Mouse (Mus musculus): Measurements from ENCODE around the gene Dlec1. TPM values are rescaled to one million over a fixed set of nuclear protein-coding genes. Genes with fewer than 3 reads are reported as not detected.
A peak's percentile ranks its signal among the peaks of the same experiment; 100 is the strongest.

Gene Dlec1
- polyA plus RNA-seq, 1 experiment from 2014 or later = 0.02 TPM

DNA sequence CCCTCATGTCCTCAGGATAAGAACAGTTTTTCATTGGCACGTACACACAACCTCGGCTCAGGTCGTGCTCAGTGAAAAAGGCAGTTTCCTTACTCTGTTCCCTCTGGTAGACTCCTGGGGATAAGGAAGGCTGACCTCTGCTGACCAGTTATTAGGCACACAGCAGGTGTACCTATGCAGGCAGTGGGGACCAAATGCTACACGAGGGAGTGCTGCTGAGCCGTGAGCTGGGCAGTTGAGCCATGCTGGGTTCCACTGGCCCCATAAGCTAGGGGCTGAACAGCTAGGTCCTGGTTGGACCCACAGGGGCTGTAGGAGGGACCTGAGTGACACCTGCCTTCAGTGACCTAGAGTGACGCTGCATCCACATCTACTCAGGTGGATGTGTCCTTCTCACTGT lies 43.4 kb downstream of the Dlec1 start:
- H3K9me3 ChIP-seq (replicated peaks; ENCODE audit: control insufficient read depth, low read length) = no peaks in the 10 kb centered on the region
- H3K27ac ChIP-seq (ENCODE audit: low read length) = no peak overlapping the region
- H3K4me3 ChIP-seq (ENCODE audit: low read depth, low read length) = no peak overlapping the region
- H3K4me1 ChIP-seq (ENCODE audit: control insufficient read depth, low read depth, low read length) = no peaks in the 10 kb centered on the region
- H3K27me3 ChIP-seq (ENCODE audit: control insufficient read depth, insufficient read depth, low read depth, low read length) = no peaks in the 10 kb centered on the region
- no peak overlapping the region for H3K4me2 ChIP-seq (ENCODE audit: low read depth, low read length)
- no peaks in the 10 kb centered on the region for H3K36me3 ChIP-seq (ENCODE audit: control insufficient read depth, insufficient read depth)
- WGBS (ENCODE audit: insufficient replicate concordance) = 57% methylated on average over 6 of the region's 6 CpGs
- no peak overlapping the region for H3K9ac ChIP-seq (ENCODE audit: low read depth, low read length)
- ATAC-seq (ENCODE audit: low read depth) = no peak

DNA sequence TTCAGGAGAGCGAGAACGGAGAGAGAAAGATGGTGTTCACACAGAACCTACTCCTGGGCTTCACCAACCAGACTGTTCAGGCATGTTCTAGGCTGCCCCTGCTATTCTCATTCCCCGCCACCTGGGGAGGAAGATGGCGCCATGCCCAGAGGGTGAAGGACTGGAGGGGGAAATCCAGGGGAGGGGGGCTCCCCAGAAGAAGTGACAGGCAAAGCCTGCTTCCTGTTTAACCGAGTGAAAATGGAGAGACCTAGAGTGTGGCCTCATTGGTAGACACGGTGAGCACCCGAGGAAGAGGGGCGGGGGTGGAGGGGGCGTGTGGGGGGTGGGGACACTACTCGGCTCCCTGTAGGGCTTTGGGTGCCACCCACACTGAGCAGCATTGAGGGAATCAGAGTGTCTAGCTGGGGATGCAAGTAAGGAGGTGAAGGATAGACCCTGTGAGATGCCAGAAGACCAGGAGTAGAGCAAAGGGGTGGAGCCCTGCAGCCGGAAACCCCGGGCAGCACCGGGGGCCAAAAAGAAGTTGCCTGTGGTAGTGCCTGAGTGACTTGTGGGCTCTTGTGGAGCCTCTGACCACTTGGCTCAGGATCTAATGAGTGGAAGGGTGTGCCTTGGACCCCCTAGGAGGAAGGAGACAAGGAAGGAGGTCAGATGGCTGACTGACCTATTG lies 44.0 kb downstream of the Dlec1 start:
- no peaks in the 10 kb centered on the region for H3K9me3 ChIP-seq (replicated peaks; ENCODE audit: control insufficient read depth, low read length)
- no peak overlapping the region for H3K27ac ChIP-seq (ENCODE audit: low read length)
- 53% methylated on average over 13 of the region's 13 CpGs for WGBS (ENCODE audit: insufficient replicate concordance)
- H3K4me1 ChIP-seq (ENCODE audit: control insufficient read depth, low read depth, low read length) = no peaks in the 10 kb centered on the region
- H3K4me2 ChIP-seq (ENCODE audit: low read depth, low read length) = no peak overlapping the region
- H3K27me3 ChIP-seq (ENCODE audit: control insufficient read depth, insufficient read depth, low read depth, low read length) = no peaks in the 10 kb centered on the region
- no peak for ATAC-seq (ENCODE audit: low read depth)
- no peak overlapping the region for H3K9ac ChIP-seq (ENCODE audit: low read depth, low read length)
- no peaks in the 10 kb centered on the region for H3K36me3 ChIP-seq (ENCODE audit: control insufficient read depth, insufficient read depth)
- no peak overlapping the region for H3K4me3 ChIP-seq (ENCODE audit: low read depth, low read length)

DNA sequence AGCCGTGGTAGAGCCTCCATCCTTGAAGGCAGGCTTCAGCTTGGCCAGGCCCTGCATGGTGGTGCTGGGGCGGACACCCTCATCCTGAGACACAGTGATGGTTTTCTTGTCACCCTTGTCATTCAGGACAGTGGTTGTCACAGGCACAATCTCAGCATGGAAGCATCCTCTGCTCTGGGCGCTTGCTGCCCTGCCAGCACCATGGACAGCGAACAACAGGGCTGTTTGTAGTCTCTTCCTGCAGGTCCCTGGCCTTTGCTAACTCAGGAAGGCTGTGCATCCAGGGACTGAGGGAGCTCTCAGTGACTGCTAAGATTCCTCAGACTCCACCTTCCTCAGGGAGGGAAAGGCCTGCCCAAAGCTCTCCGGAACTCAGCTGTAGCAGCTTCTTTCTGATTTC lies 47.3 kb downstream of the Dlec1 start:
- H3K36me3 ChIP-seq (ENCODE audit: control insufficient read depth, insufficient read depth) = no peaks in the 10 kb centered on the region
- ATAC-seq (ENCODE audit: low read depth) = no peak
- no peak overlapping the region for H3K4me2 ChIP-seq (ENCODE audit: low read depth, low read length)
- 18% methylated on average over 5 of the region's 5 CpGs for WGBS (ENCODE audit: insufficient replicate concordance)
- H3K9ac ChIP-seq (ENCODE audit: low read depth, low read length) = no peak overlapping the region
- no peaks in the 10 kb centered on the region for H3K4me1 ChIP-seq (ENCODE audit: control insufficient read depth, low read depth, low read length)
- H3K4me3 ChIP-seq (ENCODE audit: low read depth, low read length) = no peak overlapping the region
- no peak overlapping the region for H3K27ac ChIP-seq (ENCODE audit: low read length)
- H3K9me3 ChIP-seq (replicated peaks; ENCODE audit: control insufficient read depth, low read length) = no peaks in the 10 kb centered on the region
- no peaks in the 10 kb centered on the region for H3K27me3 ChIP-seq (ENCODE audit: control insufficient read depth, insufficient read depth, low read depth, low read length)

DNA sequence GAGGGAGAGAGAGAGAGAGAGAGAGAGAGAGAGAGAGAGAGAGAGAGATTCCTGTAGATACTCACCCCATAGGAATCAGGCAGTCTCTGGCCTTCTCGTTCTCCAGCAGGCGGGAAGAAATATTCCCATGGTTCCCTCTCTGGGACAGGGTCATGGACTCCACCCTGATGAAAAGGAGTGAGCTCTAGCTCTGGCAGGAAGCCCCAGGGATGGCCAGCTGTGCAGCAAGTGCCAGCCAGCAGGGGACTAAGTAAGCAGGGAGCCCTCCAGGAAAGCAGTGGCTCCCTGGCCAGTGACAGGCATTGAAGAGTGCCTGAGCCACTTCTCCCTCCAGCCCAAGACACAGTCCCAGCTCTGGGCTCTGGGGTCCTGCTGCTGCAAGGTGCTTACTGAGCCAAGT lies 49.5 kb downstream of the Dlec1 start:
- H3K9me3 ChIP-seq (replicated peaks; ENCODE audit: control insufficient read depth, low read length) = no peaks in the 10 kb centered on the region
- H3K4me1 ChIP-seq (ENCODE audit: control insufficient read depth, low read depth, low read length) = no peaks in the 10 kb centered on the region
- peaks cover 8% of the 10 kb centered on the region for H3K27me3 ChIP-seq (ENCODE audit: control insufficient read depth, insufficient read depth, low read depth, low read length)
- no peak overlapping the region for H3K4me3 ChIP-seq (ENCODE audit: low read depth, low read length)
- ATAC-seq (ENCODE audit: low read depth) = no peak
- no peak overlapping the region for H3K9ac ChIP-seq (ENCODE audit: low read depth, low read length)
- no peak overlapping the region for H3K4me2 ChIP-seq (ENCODE audit: low read depth, low read length)
- no peak overlapping the region for H3K27ac ChIP-seq (ENCODE audit: low read length)
- no peaks in the 10 kb centered on the region for H3K36me3 ChIP-seq (ENCODE audit: control insufficient read depth, insufficient read depth)
- WGBS (ENCODE audit: insufficient replicate concordance) = 85% methylated on average over 2 of the region's 2 CpGs

DNA sequence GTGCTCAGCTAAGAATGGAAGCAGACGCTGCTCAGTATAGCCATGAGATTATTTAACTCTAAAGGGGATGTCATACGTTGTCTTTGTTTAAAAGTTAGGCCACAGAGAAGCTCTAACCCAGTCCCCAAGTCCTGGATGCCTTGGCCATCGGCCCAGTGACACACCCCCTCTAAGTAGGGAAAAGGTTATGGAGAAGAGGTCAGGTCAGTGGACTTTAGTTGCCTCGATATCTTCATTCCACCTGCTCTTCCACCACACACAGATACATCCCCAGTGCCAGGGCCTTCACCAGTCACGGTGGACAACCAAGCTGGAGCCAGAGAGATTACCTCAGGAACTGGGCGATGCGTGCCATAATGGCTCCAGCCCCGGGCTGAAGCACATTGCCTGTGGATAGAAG lies 53.1 kb downstream of the Dlec1 start:
- Histone ChIP-seq H3K9ac (ENCODE audit: low read depth, low read length) (no peak overlapping the region), H3K4me3 (ENCODE audit: low read depth, low read length) (0 out of 2 replicates have a peak overlapping the region, but pooled peaks have one; percentile 52), H3K27me3 (ENCODE audit: control insufficient read depth, insufficient read depth, low read depth, low read length) (peaks cover 10% of the 10 kb centered on the region), H3K36me3 (ENCODE audit: control insufficient read depth, insufficient read depth) (no peaks in the 10 kb centered on the region), H3K4me2 (ENCODE audit: low read depth, low read length) (peak overlapping the region; percentile 50; the same call in 1 of the 2 replicates), H3K27ac (ENCODE audit: low read length) (no peak overlapping the region), H3K4me1 (ENCODE audit: control insufficient read depth, low read depth, low read length) (no peaks in the 10 kb centered on the region; the same call in 1 of the 2 replicates), H3K9me3 (replicated peaks; ENCODE audit: control insufficient read depth, low read length) (no peaks in the 10 kb centered on the region)
- ATAC-seq (ENCODE audit: low read depth) = no peak
- 50% methylated on average over 8 of the region's 8 CpGs for WGBS (ENCODE audit: insufficient replicate concordance)

DNA sequence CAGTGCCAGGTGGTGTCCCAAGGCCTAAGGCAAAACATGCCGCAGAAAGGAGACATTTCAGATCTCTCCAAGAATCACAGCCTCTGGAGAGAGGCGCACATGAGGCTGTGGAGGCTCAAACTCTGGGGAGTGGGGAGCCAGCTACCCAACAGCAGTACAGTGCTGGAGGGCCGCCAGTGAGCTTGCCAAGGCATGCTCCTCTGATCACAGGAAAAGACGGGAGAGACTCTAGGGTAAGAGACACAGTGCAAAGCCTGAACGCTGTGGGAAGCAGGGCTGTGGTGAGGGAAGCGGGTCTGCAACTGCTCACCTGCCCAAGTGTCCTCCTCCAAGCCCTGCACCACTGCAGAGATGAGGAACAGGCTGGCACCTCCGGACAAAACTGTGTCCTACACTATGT lies 53.5 kb downstream of the Dlec1 start:
- Histone ChIP-seq H3K36me3 (ENCODE audit: control insufficient read depth, insufficient read depth) (no peaks in the 10 kb centered on the region), H3K9ac (ENCODE audit: low read depth, low read length) (no peak overlapping the region), H3K4me3 (ENCODE audit: low read depth, low read length) (peak overlapping the region; percentile 52), H3K9me3 (replicated peaks; ENCODE audit: control insufficient read depth, low read length) (no peaks in the 10 kb centered on the region), H3K27ac (ENCODE audit: low read length) (no peak overlapping the region), H3K4me2 (ENCODE audit: low read depth, low read length) (peak overlapping the region; percentile 50), H3K4me1 (ENCODE audit: control insufficient read depth, low read depth, low read length) (no peaks in the 10 kb centered on the region; the same call in 1 of the 2 replicates), H3K27me3 (ENCODE audit: control insufficient read depth, insufficient read depth, low read depth, low read length) (peaks cover 10% of the 10 kb centered on the region)
- ATAC-seq (ENCODE audit: low read depth) = no peak
- WGBS (ENCODE audit: insufficient replicate concordance) = 33% methylated on average over 7 of the region's 7 CpGs

DNA sequence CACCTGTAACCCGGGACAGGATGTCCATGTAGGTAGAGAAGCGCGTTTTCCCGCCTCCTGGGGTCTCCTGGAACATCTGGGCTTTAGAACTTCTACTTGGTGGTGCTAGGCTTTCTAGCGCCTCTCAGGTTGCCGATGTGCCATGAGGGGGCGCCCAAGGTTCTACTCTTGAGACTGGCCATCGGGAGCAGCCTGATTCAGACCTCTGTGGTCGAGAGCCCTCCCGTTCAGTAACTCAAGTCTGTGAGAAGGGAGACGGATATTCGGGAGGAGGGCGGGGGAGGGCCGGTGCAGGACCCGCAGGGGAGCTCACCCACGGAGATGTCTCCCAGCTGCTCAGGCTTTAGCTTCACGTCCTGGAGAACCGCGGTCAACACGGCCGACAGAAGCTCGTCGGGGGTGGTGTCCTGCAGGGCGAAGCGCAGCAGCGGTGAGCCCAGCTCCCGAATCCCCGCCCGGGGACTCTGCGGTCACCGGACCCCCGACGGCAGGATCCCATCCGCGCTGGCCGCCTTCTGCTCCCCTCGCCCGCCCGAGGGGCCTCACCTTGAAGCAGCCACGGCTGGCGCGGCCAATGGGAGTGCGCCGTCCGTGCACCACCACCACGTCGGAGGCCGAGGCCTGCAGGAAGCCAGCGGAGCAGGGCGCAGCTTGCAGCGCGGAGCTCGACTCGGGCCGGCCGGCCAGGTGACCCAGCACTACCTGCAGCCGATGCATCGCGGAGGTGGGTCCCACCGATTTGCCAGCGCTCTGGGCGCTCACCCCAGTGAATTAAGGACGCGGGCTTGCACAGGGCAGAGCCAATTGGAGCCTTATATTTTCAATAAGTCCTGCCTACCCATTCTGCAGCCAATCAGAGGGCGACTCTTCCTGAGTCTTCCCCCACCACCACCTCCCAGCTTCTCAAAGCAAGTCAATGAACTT lies 54.3 kb downstream of the Dlec1 start, which contains the start of gene Acaa1b:
Gene Acaa1b, minus strand, starts transcription at position 816 of the 924 bp plus-strand sequence.
- peak within 1 kb of the TSS; percentile 50 for H3K4me2 ChIP-seq (ENCODE audit: low read depth, low read length)
- no peaks in the 10 kb centered on the region for H3K36me3 ChIP-seq (ENCODE audit: control insufficient read depth, insufficient read depth)
- peaks cover 10% of the 10 kb centered on the region for H3K27me3 ChIP-seq (ENCODE audit: control insufficient read depth, insufficient read depth, low read depth, low read length)
- peak; percentile 74 for ATAC-seq (ENCODE audit: low read depth)
- no peaks in the 10 kb centered on the region; the same call in 1 of the 2 replicates for H3K4me1 ChIP-seq (ENCODE audit: control insufficient read depth, low read depth, low read length)
- H3K9me3 ChIP-seq (replicated peaks; ENCODE audit: control insufficient read depth, low read length) = no peaks in the 10 kb centered on the region
- H3K4me3 ChIP-seq (ENCODE audit: low read depth, low read length) = peak within 1 kb of the TSS; percentile 52
- H3K27ac ChIP-seq (ENCODE audit: low read length) = no peak within 1 kb of the TSS
- WGBS (ENCODE audit: insufficient replicate concordance) = 1% methylated on average over 65 of the region's 65 CpGs
- H3K9ac ChIP-seq (ENCODE audit: low read depth, low read length) = no peak within 1 kb of the TSS

DNA sequence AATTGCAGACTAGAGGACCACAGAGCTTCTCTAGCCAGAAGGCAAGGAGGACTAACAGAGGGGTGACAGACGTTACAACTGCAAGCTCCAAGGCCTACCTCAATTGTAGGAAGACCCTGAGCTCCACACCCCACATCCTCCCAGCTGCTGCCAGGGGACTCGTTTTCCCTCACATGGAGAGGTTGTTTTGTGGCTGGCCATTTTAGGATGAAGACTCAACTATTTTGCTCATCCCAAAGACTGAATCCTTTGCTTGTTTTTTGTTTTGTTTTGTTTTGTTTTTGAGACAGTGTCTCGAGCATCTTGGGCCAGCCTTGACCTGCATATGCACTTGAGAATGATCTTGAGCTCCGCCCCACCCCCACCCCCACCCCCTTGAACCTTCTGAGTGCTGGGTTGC lies 56.6 kb downstream of the Dlec1 start, which contains the start of gene Gm47289:
Gene Gm47289, plus strand, starts transcription at position 301 of the 400 bp plus-strand sequence.
- Histone ChIP-seq H3K4me3 (ENCODE audit: low read depth, low read length) (no peak within 1 kb of the TSS), H3K36me3 (ENCODE audit: control insufficient read depth, insufficient read depth) (no peaks in the 10 kb centered on the region), H3K27ac (ENCODE audit: low read length) (no peak within 1 kb of the TSS), H3K9ac (ENCODE audit: low read depth, low read length) (no peak within 1 kb of the TSS), H3K4me2 (ENCODE audit: low read depth, low read length) (no peak within 1 kb of the TSS), H3K27me3 (ENCODE audit: control insufficient read depth, insufficient read depth, low read depth, low read length) (peaks cover 10% of the 10 kb centered on the region), H3K4me1 (ENCODE audit: control insufficient read depth, low read depth, low read length) (no peaks in the 10 kb centered on the region; the same call in 1 of the 2 replicates), H3K9me3 (replicated peaks; ENCODE audit: control insufficient read depth, low read length) (no peaks in the 10 kb centered on the region)
- ATAC-seq (ENCODE audit: low read depth) = no peak
- 33% methylated on average over 4 of the region's 4 CpGs for WGBS (ENCODE audit: insufficient replicate concordance)
